Mouse (Mus musculus) embryonic facial prominence, embryonic 10.5 days (tissue): ENCODE data around the gene Lamb2. TPM values are rescaled to one million over a fixed set of nuclear protein-coding genes. Genes with fewer than 3 reads are reported as not detected.

Experiments used
- polyA plus RNA-seq: library from polyadenylated mRNA; unstranded; fragments of >200 nt; fragmentation: Nextera tagmentation; extraction: Ambion mirVana; gene quantifications from 2 replicates; pipeline ENCODE4 v1.2.1, GENCODE M21; 2016

Lamb2 gene
- polyA plus RNA-seq, 1 experiment from 2014 or later, result 33.5 TPM

Other genes with a start within 250 kb of the Lamb2 start
- gene Dag1, start 215.8 kb upstream of the Lamb2 start, polyA plus RNA-seq, result 70.1 and 73.9 TPM in 2 replicates
- gene Nicn1, start 189.3 kb upstream of the Lamb2 start, polyA plus RNA-seq, result 38.3 and 39.3 TPM in 2 replicates
- 35.9 and 40.8 TPM in 2 replicates for gene Amt, start 182.9 kb upstream of the Lamb2 start, polyA plus RNA-seq
- gene Rhoa, start 173.6 kb upstream of the Lamb2 start, polyA plus RNA-seq, result 240 and 243 TPM in 2 replicates
- gene Tcta, start 173.6 kb upstream of the Lamb2 start, polyA plus RNA-seq, result 14.4 and 14.7 TPM in 2 replicates
- gene Gpx1, start 140.8 kb upstream of the Lamb2 start, polyA plus RNA-seq, result 810 and 843 TPM in 2 replicates
- gene Usp4, start 131.9 kb upstream of the Lamb2 start, polyA plus RNA-seq, result 127 and 133 TPM in 2 replicates
- 0.67 and 1.0 TPM in 2 replicates for gene 1700102P08Rik, start 86.9 kb upstream of the Lamb2 start, polyA plus RNA-seq
- 0.93 and 1.1 TPM in 2 replicates for gene Ccdc36, start 51.3 kb upstream of the Lamb2 start, polyA plus RNA-seq
- gene BC048562, start 43.3 kb upstream of the Lamb2 start, polyA plus RNA-seq, result not detected in 2 replicates
- 56.6 and 57.5 TPM in 2 replicates for gene Ccdc71, start 19.2 kb upstream of the Lamb2 start, polyA plus RNA-seq
- gene Klhdc8b, start 18.2 kb upstream of the Lamb2 start, polyA plus RNA-seq, result 21.6 and 24.2 TPM in 2 replicates
- 84.7 and 93.7 TPM in 2 replicates for gene Usp19, start 10.9 kb downstream of the Lamb2 start, polyA plus RNA-seq
- 118 and 119 TPM in 2 replicates for gene Qars, start 28.0 kb downstream of the Lamb2 start, polyA plus RNA-seq
- gene Qrich1, start 37.1 kb downstream of the Lamb2 start, polyA plus RNA-seq, result 167 and 168 TPM in 2 replicates
- 235 and 254 TPM in 2 replicates for gene Impdh2, start 80.5 kb downstream of the Lamb2 start, polyA plus RNA-seq
- gene Ndufaf3, start 87.7 kb downstream of the Lamb2 start, polyA plus RNA-seq, result 42.4 and 44.1 TPM in 2 replicates
- 191 and 200 TPM in 2 replicates for gene Dalrd3, start 90.2 kb downstream of the Lamb2 start, polyA plus RNA-seq
- gene Wdr6, start 99.0 kb downstream of the Lamb2 start, polyA plus RNA-seq, result 200 and 215 TPM in 2 replicates
- gene P4htm, start 117.9 kb downstream of the Lamb2 start, polyA plus RNA-seq, result 7.0 and 7.2 TPM in 2 replicates
- gene Arih2, start 169.7 kb downstream of the Lamb2 start, polyA plus RNA-seq, result 57.9 and 62.5 TPM in 2 replicates
- 30.4 and 35.1 TPM in 2 replicates for gene Slc25a20, start 182.4 kb downstream of the Lamb2 start, polyA plus RNA-seq
- gene Prkar2a, start 209.6 kb downstream of the Lamb2 start, polyA plus RNA-seq, result 24.7 and 26.2 TPM in 2 replicates